Mouse (Mus musculus) cerebellum, adult 18-20 months (tissue): ENCODE results near the gene 4833420G17Rik.
"Not testable (repeated sequence)": the region's sequence is repeated elsewhere in the genome, so short reads cannot be mapped to it uniquely, and the experiment has no call there.

Experiments used
- DNase-seq, 2 experiments: peaks; one replicate each; pipeline ENCODE4 v3.0.0; 2021

Gene 4833420G17Rik

DNA sequence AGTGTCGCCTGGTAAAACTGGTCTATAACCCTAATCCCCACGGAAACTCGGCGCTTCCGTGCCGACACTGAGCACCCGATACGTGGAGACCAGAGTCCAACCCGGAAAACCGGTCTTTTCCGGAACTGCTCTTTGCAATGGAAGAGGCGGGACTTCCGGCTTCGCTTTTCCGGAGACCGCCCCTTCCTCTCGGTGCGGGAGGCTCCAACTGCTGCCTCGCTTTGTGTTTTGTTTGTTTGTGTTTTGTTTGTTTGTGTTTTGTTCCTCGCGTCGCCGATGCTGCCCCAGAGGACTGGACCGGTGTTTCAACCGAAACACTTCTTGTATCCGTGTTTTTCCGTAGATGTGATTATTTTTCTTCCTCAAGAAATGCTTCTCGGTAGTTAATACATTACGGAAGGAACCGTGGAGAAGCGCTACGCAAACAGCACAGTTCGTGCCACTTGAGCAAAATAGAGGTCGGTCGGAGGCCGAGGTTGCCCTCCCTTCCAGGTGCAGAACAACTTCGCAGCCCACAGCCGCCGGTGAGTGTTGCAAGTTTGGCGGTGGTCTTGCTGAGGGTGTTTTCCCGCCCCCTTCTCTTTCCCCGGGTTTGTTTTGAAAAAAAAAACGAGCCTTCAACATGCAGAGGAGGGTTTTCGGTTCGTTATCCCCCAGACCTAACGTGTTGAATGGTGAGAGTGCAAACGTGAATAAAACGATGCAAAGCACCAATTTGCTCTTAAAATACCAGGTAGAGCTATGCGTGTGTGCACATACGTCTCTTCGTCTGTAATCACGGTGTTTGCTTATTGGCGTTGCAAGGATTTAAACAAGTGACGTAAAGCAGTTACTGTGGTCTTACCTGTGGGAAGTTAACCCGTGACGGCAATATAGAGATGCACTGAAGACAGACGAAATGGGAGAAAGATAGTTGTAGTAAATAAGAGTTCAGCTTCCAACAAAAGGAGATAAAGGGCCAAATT lies at the start of gene 4833420G17Rik:
Gene 4833420G17Rik, plus strand, starts transcription at position 173 of the 965 bp plus-strand sequence.
- peak; percentile 89 to 92 for DNase-seq

DNA sequence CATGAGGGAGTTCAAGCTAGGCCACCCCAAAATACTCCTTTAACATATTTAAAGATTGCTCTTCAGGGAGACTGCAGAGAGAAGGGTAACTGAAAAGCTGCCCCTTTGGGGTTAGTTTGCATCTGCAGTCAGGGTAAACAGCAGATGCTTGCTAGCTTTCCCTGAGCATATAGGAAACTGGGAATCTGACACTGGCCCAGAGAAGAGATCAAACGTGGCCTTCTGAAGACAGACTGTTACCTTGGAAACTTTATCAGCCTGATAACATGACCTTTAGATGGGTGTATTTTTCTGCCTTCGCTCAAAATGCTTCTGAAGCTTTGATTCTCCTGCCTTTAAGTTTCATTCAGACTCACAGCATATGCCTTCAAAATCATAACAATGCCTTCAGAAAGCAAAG lies 49.5 kb upstream of the 4833420G17Rik start:
- DNase-seq = no peak

DNA sequence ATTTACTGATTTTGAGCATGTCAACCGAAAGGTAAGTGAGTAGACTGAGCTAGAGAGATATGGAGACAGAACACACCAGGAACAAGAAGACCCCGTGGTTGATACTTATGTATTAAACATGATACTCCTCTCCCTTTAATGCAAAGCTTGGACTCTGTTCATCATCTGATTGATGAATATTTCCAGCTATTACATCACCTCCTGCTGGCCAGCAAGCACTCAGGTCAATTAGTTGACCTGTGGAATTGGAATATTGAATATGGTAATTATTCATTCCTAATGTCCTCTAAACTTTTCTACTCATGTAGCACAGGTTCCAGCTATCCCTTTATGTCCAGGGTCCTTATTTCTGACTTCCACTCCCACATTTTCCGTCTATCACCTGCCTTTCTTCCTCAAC lies 44.1 kb upstream of the 4833420G17Rik start:
- no peak for DNase-seq

DNA sequence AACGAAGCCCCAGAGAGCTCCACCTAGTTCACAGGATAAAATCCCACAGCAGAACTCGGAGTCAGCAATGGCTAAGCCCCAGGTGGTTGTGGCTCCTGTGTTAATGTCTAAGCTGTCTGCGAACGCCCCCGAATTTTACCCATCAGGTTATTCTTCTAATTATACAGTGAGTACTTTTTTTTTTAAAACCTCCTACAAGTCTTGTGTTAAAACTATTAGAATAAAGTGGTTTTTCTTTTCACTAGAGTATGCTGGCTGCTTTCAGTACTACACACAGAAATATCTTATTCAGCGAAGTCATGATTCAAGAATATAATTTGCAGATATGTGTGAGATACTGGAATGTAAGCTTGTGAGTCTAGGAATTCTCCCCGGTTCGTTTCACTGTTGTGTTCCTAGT lies 32.4 kb upstream of the 4833420G17Rik start:
- peak in 1 of 2 experiments; percentile 7 for DNase-seq

DNA sequence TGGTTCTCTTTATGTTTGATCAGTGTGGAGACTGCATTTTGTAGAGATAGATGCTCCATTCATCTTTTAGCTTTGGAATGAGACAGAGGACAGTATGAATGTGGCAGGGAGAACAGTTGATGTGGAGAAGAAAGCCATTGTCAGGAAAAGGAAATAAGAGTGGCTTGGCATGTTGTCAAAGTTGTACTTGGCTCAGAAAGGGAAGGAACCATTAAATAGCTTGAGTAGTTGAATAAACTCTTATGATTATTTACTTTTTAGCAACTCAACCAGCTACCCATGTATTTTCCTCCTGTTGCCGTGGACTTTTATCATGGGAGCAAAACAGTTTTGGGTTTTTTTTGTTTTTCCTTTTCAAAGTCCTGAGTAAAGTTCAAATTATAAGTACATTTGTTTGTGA lies 30.5 kb upstream of the 4833420G17Rik start:
- DNase-seq = no peak

DNA sequence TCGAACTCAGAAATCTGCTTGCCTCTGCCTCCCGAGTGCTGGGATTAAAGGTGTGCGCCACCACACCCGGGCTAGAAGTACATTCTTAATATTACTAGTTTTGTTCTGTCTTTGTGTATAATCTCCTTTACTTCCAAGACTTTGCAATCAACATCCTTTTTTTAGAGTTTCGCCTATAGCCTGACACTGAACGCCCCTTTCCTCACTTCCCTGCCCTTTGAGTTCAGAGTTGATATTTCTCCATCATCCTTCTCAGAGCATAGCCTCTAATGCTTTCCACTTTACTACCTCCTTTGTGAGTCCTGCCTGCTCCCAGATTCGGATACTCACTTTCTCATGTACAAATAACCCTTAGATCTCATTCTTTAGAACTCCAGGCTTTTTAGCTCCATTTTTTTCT lies 28.2 kb upstream of the 4833420G17Rik start:
- DNase-seq = no peak

DNA sequence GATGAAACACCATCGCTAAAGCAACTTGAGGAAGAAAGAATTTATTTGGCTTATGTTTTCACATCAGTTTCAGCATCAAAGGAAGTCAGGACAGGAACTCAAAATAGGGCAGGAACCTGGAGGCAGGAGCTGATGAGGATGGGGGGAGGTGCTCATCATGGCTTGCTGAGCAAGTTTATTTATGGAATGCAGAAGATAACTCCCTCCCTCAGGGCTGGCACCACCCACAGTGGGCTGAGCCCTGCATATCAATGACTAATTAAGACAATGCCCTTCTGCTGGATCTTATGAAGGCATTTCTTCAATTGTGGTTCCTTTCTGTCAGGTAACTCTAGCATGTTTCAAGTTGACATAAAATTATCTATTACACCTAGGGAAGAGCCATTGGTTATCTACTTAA lies 20.3 kb upstream of the 4833420G17Rik start:
- no peak for DNase-seq

DNA sequence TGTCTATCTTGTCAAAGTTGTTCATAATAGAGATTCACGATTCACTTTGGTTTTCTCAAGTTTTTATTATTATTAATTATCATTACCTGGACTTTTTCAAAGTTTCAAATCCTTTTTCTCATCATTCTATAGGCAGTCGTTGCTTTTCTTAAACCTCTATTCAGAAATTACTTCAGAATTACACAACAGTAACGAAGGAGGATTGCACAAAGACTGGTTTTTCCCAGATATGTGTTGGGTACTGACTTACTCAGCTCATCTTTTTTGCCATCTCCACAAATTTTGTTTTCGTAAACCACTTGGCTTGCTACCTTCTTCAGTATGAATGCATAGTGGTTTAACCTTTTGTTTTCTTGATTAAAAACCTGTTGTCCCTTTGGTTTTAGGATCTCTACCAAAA lies 9.0 kb upstream of the 4833420G17Rik start:
- DNase-seq = no peak

DNA sequence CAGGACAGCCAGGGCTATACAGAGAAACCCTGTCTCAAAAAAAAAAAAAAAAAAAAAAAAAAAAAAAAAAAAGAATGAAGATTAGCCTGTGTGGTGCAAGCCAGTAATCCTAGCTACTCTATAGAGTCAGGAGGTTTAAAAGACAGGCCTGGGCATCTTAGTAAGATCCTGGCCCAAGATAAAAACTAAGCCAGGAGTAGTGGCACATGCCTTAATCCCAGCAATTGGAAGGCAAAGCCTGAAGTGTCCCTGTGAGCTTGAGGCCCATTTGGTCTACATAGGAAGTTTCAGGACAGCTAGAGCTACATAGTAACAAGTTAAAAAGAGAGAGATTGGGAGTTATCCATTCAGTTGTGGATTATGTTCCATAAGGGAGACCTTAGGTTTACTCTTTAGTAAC lies 7.5 kb upstream of the 4833420G17Rik start:
- DNase-seq = no peak

DNA sequence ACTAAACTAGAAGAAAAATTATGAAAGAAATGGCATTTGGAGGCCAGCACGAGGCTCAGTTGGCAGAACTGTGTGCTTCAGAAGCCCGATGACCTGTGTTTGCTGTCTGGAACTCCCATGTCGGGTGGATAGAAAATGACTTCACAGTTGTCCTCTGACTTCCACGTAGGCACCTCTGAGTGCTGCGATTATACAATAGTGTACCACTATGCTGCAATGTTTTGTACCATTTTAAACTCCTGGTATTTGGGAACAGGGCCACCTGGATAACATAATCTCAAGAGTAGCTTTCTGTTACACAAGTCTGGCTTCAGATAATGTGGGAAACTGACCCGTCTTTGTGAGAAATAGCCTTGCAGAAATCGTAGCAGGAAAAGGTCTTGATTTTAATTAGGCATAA lies 6.2 kb upstream of the 4833420G17Rik start:
- DNase-seq = no peak

DNA sequence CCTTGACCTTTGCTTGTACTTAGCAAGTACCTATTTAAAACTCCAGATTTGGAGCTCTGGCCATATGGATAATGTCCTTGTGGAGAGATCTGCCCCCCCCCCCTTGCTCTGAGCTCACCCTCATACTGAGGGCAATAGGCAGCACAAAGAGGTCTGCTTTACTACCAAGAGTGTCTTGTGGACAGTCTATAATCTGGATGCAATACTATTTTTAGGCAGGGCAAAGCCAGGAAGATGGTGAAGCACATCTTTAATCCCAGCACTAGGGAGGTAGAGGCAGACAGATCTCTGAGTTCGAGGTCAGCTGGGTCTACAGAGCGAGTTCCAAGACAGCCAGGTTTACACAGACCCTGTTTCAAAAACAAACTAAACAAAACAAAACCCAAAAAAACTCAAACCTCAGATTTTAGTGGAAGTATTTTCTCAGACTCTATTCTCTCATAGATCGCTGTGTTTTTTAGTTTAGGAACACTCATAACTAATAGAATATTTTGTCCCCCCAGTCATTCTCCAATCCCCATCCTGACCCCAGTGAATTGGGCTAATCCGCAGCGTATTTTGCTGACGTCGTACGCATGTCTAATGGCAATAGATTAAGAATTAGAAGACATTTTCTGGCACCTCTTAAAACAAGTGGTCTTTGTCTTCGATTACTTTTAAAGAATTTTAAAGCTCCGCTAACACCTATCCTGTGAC lies 520 bp upstream of the 4833420G17Rik start:
- DNase-seq = no peak

DNA sequence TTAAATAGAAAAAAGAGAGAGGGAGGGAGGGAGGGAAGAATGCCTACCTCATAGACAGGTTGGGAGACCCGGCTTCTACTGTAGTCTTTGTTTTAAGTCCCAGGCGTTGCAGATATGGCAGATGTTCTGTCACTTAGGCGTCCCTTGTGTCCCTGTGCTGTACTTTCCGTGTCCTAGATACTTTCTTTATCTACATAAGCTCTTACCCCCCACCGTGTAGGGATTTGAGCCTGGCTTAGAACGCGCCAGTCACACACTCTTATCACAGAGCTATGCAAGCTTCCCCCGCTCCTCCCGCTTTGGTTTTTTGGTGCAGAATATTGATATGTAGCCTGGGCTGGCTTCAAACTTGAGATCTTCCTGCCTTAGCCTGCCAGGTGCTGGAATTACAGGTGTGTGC lies 14.1 kb downstream of the 4833420G17Rik start:
- no peak for DNase-seq

DNA sequence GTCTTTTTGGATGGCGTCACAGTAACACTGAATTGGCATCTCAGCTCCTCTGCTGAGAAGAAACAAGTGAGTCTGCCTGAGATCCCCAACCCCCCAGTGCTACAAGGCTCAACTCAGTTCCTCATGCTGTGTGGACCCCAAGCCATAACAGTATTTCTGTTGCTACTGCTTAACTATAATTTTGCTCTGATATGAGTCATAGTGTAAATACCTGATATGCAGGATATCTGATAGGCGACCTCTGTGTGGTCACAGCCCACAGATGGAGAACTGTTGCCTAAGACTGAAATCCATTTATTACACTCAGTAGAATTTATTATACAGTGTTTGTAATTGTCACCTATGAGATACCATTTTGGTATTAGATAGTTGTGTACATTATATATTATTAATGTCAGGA lies 15.2 kb downstream of the 4833420G17Rik start:
- DNase-seq = no peak

DNA sequence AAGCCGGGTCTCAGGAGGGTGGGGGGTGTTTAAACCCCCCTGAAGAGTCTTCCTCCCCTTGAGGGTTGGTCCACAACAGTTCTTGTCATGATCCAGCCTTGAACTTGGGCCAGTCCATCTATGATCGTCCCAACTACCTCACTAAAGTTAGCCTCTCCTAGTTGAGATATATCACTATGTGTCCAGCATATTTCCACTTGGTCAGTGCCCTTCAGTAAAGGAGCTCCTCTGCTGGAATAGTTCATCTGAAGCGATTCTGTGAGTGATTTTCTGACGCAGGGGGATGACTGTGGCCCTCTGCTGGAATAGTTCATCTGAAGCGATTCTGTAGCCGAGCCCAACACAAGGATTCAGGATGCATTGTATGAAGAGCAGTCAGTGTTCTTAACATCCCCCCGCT lies 24.8 kb downstream of the 4833420G17Rik start:
- peak; percentile 9 to 22 for DNase-seq

DNA sequence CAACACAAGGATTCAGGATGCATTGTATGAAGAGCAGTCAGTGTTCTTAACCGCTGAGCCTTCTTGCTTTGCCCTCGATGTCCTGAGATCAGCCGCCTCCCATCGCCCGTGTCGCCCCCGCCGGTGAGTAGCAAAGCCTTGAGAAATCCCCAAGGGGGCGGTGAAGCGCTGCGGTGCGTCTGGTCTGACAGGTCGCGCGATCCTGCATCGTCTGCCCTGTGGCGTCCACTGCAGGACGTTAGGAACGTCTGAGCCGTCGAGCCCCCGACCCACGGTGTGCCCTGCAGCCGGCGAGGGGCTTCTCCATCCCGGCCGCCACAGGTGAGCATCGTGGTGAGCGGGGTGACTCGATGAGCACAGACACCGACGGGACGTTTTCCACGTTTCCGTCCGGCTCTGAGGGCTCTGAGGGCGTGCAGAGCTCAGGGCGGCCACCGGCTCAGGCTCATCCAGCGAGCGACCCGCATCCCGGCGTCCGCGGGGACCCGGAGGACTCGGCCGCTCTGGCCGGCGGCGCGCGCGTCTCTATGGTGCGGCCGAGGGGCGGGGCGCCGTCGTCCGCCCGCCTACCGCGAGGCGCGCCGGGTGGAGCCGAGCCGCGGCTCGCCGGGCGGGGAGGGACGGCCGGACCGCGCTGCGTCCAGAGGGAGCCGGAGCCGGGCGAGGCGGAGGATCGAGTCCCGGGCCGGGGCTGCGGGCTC lies 25.5 kb downstream of the 4833420G17Rik start, which contains the start of the genes Tmem267 and 3110070M22Rik:
Gene Tmem267, plus strand, starts transcription at position 160 of the 701 bp plus-strand sequence.
Gene 3110070M22Rik, minus strand, starts transcription at position 504 of the 701 bp plus-strand sequence.
- peak; percentile 84 to 98 for DNase-seq

DNA sequence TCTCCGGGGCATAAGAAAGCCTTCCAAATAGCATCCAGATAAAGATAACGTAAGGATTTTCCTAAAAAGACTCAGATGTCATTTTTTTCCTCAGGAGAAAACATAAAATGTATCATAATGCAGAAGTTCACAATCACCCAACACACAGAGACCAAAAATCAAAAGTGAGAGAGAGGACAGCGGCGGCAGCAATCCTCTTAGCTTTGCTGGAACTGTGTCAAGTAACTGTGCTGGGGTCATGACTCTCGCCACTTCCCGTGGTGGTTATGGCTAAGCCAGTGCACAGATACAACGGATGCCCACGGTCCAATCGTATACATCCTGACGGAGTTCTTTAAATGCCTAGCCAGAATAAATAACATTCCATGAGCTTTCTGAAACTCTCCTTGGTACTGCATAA lies 29.5 kb downstream of the 4833420G17Rik start:
- DNase-seq = not testable (repeated sequence)

DNA sequence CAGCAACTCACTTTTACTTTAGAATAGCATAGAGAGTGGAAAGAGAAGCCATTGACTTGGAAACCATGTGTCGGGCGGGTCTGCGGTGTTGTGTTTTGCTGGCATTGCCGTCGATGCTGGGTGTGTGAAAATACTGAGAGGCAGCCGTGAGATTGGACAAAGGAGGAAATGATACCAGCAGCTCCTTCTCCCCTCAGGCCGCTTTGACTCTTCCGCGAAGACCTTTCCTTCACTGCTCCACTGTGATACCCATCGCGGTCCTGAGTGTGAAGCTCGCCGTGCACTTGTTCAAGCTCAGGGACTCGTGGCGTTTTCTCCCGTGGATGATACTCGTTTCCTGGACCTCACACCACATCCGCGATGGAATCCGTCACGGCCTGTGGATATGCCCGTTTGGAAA lies 32.4 kb downstream of the 4833420G17Rik start:
- not testable (repeated sequence) for DNase-seq
